Mouse (Mus musculus) layer of hippocampus, postnatal 14 days (tissue): ENCODE measurements around the gene Ankrd22. TPM values are rescaled to one million over a fixed set of nuclear protein-coding genes. Genes with fewer than 3 reads are reported as not detected.
"Not testable (repeated sequence)": the region's sequence is repeated elsewhere in the genome, so short reads cannot be mapped to it uniquely, and the experiment has no call there.

ENCODE experiments used
- DNase-seq, 2 experiments: peaks; one replicate each; pipeline ENCODE4 v3.0.0; 2021 to 2022; ENCODE audit warnings: low spot score in 2 of 2, mixed read lengths in 1 of 2
- long read RNA-seq, 2 experiments: library from polyadenylated mRNA; stranded (forward); transcript quantifications; one replicate each; pipeline ENCODE4 v2.0.0; 2021
- total RNA-seq, 2 experiments: library from RNA; stranded (reverse); gene quantifications; 2 replicates each; pipeline ENCODE4 v1.2.3; 2021

Gene Ankrd22
- total RNA-seq: not detected
- long read RNA-seq, experiment 1, partial matches to known transcripts: 0 of 1 reads
- long read RNA-seq, experiment 1, other reads (novel, unspliced or antisense): 1 of 1 reads
- long read RNA-seq, experiment 2, partial matches to known transcripts: 0 of 2 reads
- long read RNA-seq, experiment 2, other reads (novel, unspliced or antisense): 2 of 2 reads

DNA sequence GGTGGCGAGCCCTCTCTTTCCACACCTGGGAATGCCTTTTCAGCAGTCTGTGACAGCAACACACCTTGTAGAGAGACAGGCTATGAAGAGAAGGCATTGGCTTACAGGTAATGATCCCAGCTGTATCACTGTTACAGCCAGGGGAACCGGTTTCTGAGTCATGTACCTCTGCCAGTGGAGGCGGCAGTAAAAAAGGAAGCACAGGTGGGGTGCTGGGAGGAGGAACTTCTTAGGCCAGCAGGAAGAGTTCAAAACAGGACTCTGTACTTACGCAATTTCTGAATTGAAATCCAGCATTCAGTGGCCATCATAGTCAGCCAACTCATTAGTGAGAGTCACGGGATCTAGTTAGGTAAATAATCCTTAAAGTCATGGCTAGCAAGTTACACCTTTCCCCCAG is at the start of gene Ankrd22:
Gene Ankrd22 (minus strand): TSS at position 163 of the 400 bp plus-strand sequence.
- no peak for DNase-seq

DNA sequence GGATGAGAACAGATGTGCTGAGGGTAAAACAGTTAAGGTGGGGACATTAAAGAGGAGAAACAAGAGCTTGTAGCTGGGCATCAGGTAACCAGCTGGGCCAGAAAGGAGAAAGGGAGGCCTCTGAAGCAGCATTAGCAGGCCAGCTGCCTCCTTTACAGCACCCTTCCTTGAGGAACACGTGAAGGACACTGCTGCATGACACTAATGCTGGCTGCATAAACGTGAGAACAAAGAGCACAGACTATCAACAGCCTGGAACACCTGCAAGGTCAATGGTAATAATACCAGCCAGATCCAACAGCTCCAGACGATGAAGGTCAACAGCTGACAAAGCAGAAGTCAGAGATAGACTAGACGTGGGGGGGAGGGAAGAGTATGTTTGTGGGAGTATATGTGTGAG is 48.3 kb upstream of the Ankrd22 start:
- no peak for DNase-seq

- no peak for DNase-seq
Measured at GRCm38 (mm10) chr19:34213251-34213645, 47.4 kb upstream of the Ankrd22 start.

- no peak for DNase-seq
Measured at GRCm38 (mm10) chr19:34212489-34213250, 46.8 kb upstream of the Ankrd22 start.

DNA sequence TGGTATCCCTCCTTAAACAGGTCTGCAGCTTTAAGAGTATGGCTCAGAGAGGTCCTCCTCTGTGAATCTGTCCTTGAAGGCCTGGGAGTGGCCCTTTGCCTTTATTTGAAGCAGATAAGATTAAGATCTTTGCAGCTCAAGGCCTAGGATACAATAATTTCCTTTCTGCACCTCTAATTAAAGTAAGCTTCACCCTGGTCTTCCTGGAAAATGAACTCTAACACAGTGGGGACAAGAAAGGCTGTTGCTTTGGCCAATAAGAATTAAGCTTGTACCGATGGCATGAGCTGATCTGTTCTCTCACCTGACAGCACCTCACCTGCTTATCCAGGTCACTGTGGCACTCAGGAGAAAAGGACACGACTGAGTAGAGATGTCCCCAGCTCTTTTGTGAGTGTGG is 45.0 kb upstream of the Ankrd22 start:
- DNase-seq: no peak

GRCm38 (mm10) chr19:34209930-34210581 is 44.2 kb upstream of the Ankrd22 start:
- DNase-seq: no peak

DNA sequence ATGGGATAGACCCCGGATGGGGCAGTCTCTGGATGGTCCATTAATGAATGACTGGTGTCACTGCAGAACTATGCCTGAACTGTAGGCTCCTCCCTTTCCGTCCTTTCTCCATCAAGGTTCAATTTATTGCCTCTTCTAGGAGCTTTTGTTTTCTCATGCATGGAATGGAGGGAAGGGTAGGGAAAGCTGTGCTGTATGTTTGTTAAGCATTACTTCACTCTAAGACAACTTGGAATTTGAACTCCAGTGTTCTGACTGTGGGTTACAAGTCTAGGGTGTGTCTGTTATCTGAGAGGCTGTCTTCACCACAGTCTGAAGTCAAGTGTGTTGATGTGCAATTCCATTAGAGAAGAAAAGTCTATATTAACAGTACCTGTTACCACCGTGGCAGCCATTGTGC is 43.2 kb upstream of the Ankrd22 start:
- DNase-seq: no peak

DNA sequence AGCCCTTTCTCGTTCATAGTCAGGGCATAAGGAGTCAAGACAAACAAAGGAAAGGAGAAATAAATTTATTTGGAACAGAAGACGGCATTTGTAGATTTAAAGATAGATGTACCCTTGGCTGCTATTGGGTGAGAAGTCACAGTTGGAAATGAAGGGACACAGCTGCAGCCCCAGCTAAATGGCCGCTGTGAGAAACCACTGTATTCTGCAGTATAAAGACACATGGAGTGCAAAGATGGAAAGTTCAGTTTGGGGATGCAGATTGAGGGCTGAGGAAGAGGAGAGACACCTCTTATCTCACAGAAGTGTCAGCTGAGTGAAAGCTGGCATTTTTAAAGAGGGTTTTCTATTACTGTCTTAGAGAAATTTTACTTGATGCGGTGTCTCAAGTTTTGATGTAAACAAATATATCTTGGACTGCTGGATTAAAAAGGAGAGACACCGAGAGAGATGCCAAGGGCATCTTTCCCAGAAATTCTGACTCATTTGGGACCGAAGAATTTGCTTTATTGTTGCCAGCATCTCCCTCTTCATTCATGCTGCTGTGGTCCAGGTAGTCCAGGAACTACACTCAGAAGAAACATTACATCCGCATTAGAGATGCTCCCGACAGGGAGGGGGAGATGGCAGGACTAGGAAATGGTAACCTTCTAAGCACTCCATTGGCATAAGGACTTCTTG is 41.0 kb upstream of the Ankrd22 start:
- no peak for DNase-seq

DNA sequence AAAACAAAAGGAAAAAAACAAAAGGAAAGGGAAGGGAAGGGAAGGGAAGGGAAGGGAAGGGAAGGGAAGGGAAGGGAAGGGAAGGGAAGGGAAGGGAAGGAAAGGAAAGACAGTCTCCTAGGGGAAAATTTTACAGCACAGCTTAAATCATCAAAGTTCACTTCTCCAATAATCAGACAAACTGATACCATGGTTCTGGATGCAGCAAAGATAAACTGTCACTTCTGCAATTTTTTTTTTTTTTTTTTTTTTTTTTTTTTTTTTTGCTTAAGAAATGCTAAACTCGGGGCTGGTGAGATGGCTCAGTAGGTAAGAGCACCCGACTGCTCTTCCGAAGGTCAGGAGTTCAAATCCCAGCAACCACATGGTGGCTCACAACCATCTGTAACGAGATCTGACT is 40.3 kb upstream of the Ankrd22 start:
- not testable (repeated sequence) for DNase-seq

DNA sequence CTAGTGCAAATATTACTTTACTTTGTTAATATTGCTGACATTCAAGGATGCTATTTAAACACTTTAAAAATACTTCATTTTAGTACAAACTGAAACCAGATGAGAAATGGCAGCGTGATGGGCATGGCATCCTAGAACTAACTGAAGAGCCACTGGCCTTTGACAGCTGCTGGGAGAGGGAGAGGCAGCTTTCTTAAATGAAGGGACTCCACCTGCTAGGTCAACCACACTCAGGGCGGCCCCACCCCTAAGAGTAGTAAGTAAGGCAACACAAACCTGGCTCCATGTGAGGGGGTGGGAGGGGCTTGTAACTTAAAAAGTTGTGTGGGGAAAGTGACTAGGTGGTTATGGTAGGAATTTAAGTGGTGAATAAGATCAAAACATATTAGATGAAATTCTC is 36.8 kb upstream of the Ankrd22 start:
- no peak for DNase-seq

GRCm38 (mm10) chr19:34199488-34199887 is 33.6 kb upstream of the Ankrd22 start:
- no peak for DNase-seq

GRCm38 (mm10) chr19:34198901-34199300 is 33.0 kb upstream of the Ankrd22 start:
- no peak for DNase-seq

GRCm38 (mm10) chr19:34198066-34198465 is 32.2 kb upstream of the Ankrd22 start:
- DNase-seq: no peak

GRCm38 (mm10) chr19:34195031-34195430 is 29.2 kb upstream of the Ankrd22 start:
- DNase-seq: no peak

DNA sequence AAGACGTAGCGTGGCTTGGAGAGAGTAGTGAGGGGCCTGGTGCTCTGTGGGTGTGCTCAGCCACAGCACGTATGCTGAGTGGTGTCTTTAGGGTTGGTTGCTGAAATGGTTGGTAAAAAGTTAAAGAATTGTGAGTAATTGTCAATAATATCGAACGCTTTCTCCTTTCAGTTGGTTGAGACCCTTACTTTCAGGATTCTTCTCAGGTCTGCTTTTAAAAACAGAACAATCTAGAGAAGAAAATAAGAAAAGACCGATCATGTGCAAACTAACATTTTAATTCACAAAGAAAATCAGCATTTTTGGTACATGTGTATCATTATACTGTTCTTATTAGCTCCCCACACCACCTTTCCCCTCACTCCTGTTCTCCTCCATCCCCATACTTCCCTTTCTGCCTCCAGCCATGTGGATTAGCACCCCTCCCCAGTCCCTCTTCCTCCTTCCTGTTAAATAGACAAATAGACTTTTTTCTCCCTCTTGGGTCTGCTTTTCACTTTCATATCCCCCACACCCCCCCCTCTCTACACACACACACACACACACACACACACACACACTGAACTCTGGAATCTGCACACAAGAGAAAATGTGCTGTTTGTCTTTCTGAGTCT is 28.4 kb upstream of the Ankrd22 start:
- no peak for DNase-seq

DNA sequence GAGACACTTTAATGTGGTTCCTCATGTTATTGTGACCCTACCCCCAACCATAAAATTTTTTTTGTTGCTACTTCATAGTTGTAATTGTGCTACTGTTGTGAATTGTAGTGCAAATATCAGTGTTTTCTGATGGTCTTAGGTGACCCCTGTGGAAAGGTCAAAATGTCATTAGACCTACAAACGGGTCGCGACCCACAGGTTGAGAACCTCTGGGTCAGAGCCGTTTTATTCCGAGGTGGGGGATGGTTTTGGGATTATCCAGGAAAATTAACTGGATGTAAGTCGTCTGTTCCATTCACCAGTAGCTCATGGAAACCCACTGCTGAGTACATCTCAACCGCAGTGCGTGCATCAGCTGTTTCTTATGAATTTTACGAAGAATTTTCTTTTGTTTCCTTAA is 27.8 kb upstream of the Ankrd22 start:
- DNase-seq: no peak

- DNase-seq: peak; percentile 22 to 38
Measured at GRCm38 (mm10) chr19:34193149-34193548, 27.3 kb upstream of the Ankrd22 start.

DNA sequence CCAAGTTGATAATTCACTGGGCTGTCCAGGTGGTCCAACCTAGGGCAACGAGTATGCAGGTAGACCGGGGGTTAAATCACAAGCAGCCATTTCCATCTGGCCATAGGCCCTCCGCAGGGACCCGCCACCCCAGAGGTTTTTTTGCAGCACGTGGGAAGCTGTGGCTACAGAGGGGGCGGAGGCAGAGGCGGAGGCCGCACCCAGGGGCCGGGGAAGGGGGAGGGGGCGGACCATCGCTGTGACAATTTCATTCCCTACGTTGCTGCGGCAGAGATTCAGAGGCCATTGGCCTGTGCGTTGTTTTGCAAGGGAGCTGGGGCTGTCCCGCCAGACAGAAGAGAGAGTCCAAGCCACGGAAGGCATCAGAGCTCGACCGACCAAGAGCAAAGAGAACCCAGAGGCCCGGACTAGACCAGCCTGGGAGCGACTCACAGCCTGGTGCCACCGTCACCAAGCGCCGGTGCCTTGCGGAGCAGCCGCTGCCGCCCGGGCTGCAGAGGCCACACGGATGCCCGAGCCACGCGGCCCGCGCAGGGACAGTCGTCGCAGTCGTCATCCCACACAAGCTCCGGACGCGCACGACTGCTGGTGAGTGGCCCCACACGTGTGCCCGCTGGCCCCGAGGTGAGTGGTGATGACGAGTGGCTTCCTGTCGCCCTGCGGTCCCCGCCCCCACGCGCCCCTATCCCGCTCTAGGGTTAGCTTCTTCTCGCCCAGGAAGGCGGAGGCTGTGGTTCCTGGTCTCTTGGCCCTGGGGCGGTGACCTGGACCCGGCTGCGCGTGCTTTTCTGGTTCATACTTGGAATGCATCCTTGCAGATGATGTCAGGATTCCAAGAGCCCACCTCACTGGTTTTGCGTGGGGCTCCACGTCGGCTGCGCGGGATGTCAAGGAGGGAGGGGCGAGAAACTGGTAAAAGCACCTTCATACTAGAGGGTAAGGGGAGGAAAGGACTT is 26.4 kb upstream of the Ankrd22 start, which contains the start of gene Stambpl1:
Gene Stambpl1 (plus strand): TSS at position 222 of the 956 bp plus-strand sequence.
- peak; percentile 55 to 71 for DNase-seq

- DNase-seq: no peak
Measured at GRCm38 (mm10) chr19:34191645-34192007, 25.8 kb upstream of the Ankrd22 start.

DNA sequence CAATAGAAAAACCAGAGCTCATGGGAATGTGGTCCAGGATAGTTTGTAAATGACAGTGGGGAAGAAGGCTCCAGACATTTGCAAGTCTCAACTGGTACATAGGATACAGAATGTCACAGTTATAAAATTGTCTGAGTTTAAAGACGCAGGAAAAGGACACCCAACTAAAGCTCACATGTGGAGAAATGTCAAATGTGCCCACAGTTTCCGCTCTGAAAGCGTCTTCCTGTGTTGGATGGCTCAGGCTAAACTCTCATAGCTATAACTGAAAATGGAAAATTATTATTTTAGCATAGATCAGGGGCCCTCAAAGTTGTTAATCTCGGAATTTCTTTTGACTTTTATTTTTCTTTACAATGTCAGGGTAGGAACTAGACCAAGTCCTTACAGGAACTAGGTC is 21.0 kb upstream of the Ankrd22 start:
- DNase-seq: no peak
